Mouse (Mus musculus) cortical plate, adult 2 months (tissue): ENCODE results near the gene Olfr370. TPM values are rescaled to one million over a fixed set of nuclear protein-coding genes. Genes with fewer than 3 reads are reported as not detected.
"Not testable (repeated sequence)": the region's sequence is repeated elsewhere in the genome, so short reads cannot be mapped to it uniquely, and the experiment has no call there.

Experiments
- H3K27ac ChIP-seq: fragments of 200-500 bp; 2 replicates; pipeline ENCODE4 v1.5.1; 2012; ENCODE audit warnings: low read length, control low read depth, inconsistent platforms; ENCODE audit not compliant: insufficient read depth
- H3K4me1 ChIP-seq: fragments of 200-500 bp; 2 replicates; pipeline ENCODE4 v1.6.1; 2011; ENCODE audit warnings: low read length; ENCODE audit not compliant: control insufficient read depth, insufficient read depth
- H3K4me3 ChIP-seq: fragments of 200-500 bp; 2 replicates; pipeline ENCODE4 v1.5.1; 2011; ENCODE audit warnings: mild to moderate bottlenecking, low read length, control low read depth; ENCODE audit not compliant: insufficient read depth
- CTCF ChIP-seq: fragments of 200-500 bp; IDR thresholded peaks from 2 replicates; pipeline ENCODE4 v1.5.1; 2011; ENCODE audit warnings: mild to moderate bottlenecking, control low read depth, low read length; ENCODE audit not compliant: insufficient read depth; ENCODE audit errors: extremely low read depth
- POLR2A ChIP-seq: fragments of 200-500 bp; IDR thresholded peaks from 2 replicates; pipeline ENCODE4 v1.6.1; 2011; ENCODE audit warnings: mild to moderate bottlenecking, low read length, control low read depth; ENCODE audit not compliant: insufficient read depth; ENCODE audit errors: extremely low read depth
- polyA plus RNA-seq: library from polyadenylated mRNA; depleted of rRNA; stranded (reverse); fragments of >200 nt; gene quantifications from 2 replicates; pipeline ENCODE4 v1.2.3, GENCODE M21; 2012; rRNA removed

The Olfr370 gene
- not detected in 2 replicates for polyA plus RNA-seq

GRCm38 (mm10) chr8:83535736-83536135 lies at the start of gene Olfr370:
Gene Olfr370 (plus strand): TSS chr8:83535780.
- TF ChIP-seq POLR2A (no peak), CTCF (no peak)
- H3K4me1 ChIP-seq: no peaks in the 10 kb centered on the region

GRCm38 (mm10) chr8:83511696-83512095 lies 23.9 kb upstream of the Olfr370 start:
- Histone ChIP-seq H3K4me3 (no peak overlapping the region), H3K4me1 (no peaks in the 10 kb centered on the region), H3K27ac (no peak overlapping the region)
- no peak for TF ChIP-seq POLR2A

More at GRCm38 (mm10) chr8:83535736-83536135, at the start of gene Olfr370:
- H3K27ac ChIP-seq: no peak within 1 kb of the TSS
- H3K4me3 ChIP-seq: no peak within 1 kb of the TSS

- Histone ChIP-seq H3K27ac (no peak overlapping the region), H3K4me1 (no peaks in the 10 kb centered on the region), H3K4me3 (no peak overlapping the region)
- no peak for TF ChIP-seq CTCF
- TF ChIP-seq POLR2A: no peak
Measured at GRCm38 (mm10) chr8:83520432-83520831, 15.1 kb upstream of the Olfr370 start.

GRCm38 (mm10) chr8:83520907-83521306 lies 14.7 kb upstream of the Olfr370 start:
- not testable (repeated sequence) for H3K4me1 ChIP-seq, H3K4me3 ChIP-seq, H3K27ac ChIP-seq

GRCm38 (mm10) chr8:83521310-83521709 lies 14.3 kb upstream of the Olfr370 start:
- Histone ChIP-seq H3K4me3 (no peak overlapping the region), H3K27ac (no peak overlapping the region), H3K4me1 (no peaks in the 10 kb centered on the region)
- TF ChIP-seq POLR2A (no peak), CTCF (no peak)

- TF ChIP-seq CTCF: no peak
- TF ChIP-seq POLR2A: no peak
- H3K4me3 ChIP-seq: no peak overlapping the region
- H3K27ac ChIP-seq: no peak overlapping the region
- H3K4me1 ChIP-seq: no peaks in the 10 kb centered on the region
Measured at GRCm38 (mm10) chr8:83534802-83535201, 778 bp upstream of the Olfr370 start.

GRCm38 (mm10) chr8:83562669-83563068 lies 27.1 kb downstream of the Olfr370 start:
- Histone ChIP-seq H3K27ac (no peak overlapping the region), H3K4me1 (no peaks in the 10 kb centered on the region; the same call in 1 of the 2 replicates), H3K4me3 (no peak overlapping the region)
- no peak for TF ChIP-seq POLR2A
- TF ChIP-seq CTCF: no peak

GRCm38 (mm10) chr8:83563246-83563645 lies 27.7 kb downstream of the Olfr370 start:
- Histone ChIP-seq H3K4me3 (no peak overlapping the region), H3K27ac (no peak overlapping the region), H3K4me1 (peaks cover 2% of the 10 kb centered on the region)
- TF ChIP-seq POLR2A (no peak), CTCF (no peak)

- Histone ChIP-seq H3K4me3 (no peak overlapping the region), H3K27ac (no peak overlapping the region), H3K4me1 (peaks cover 5% of the 10 kb centered on the region)
- TF ChIP-seq CTCF (no peak), POLR2A (no peak)
Measured at GRCm38 (mm10) chr8:83565731-83566375, 30.3 kb downstream of the Olfr370 start.

GRCm38 (mm10) chr8:83566469-83567395 lies 31.2 kb downstream of the Olfr370 start, which contains the start of gene Ndufb7:
Gene Ndufb7 (plus strand): TSS chr8:83566671.
- Histone ChIP-seq H3K4me3 (peak within 1 kb of the TSS; percentile 90), H3K4me1 (peaks cover 5% of the 10 kb centered on the region), H3K27ac (peak within 1 kb of the TSS; percentile 83)
- peak; percentile 63; the same call in 1 of the 2 replicates for TF ChIP-seq POLR2A
- TF ChIP-seq CTCF: peak; percentile 82
